Mouse (Mus musculus): ENCODE measurements around the gene Gabrb2. TPM values are rescaled to one million over a fixed set of nuclear protein-coding genes. Genes with fewer than 3 reads are reported as not detected.

Gabrb2 gene
- polyA plus RNA-seq, 1 experiment from 2014 or later = 4.2 TPM

- 78% methylated on average over 1 of the region's 1 CpGs for WGBS
- H3K4me2 ChIP-seq (ENCODE audit: low read depth, low read length) = no peak overlapping the region
- H3K27ac ChIP-seq (ENCODE audit: low read length) = no peak overlapping the region
- H3K36me3 ChIP-seq (ENCODE audit: control insufficient read depth, insufficient read depth, low read length) = no peaks in the 10 kb centered on the region
- no peak overlapping the region for H3K4me3 ChIP-seq (replicated peaks; ENCODE audit: low read length)
- no peaks in the 10 kb centered on the region for H3K9me3 ChIP-seq (replicated peaks; ENCODE audit: control insufficient read depth, low read length)
- no peak for ATAC-seq (ENCODE audit: insufficient read depth, low FRiP score)
- no peaks in the 10 kb centered on the region for H3K4me1 ChIP-seq (ENCODE audit: control insufficient read depth, insufficient read depth, low read length)
- no peaks in the 10 kb centered on the region for H3K27me3 ChIP-seq (ENCODE audit: control insufficient read depth, insufficient read depth, low read length)
- H3K9ac ChIP-seq (ENCODE audit: low read length) = no peak overlapping the region
Measured at GRCm38 (mm10) chr11:42505911-42506310, 86.4 kb downstream of the Gabrb2 start.

GRCm38 (mm10) chr11:42521960-42522359 lies 102.4 kb downstream of the Gabrb2 start:
- whole genome bisulfite sequencing = 78% methylated on average over 2 of the region's 2 CpGs
- H3K36me3 ChIP-seq (ENCODE audit: control insufficient read depth, insufficient read depth, low read length) = no peaks in the 10 kb centered on the region
- H3K9me3 ChIP-seq (replicated peaks; ENCODE audit: control insufficient read depth, low read length) = no peaks in the 10 kb centered on the region
- no peak for ATAC-seq (ENCODE audit: insufficient read depth, low FRiP score)
- no peak overlapping the region for H3K4me3 ChIP-seq (replicated peaks; ENCODE audit: low read length)
- H3K4me1 ChIP-seq (ENCODE audit: control insufficient read depth, insufficient read depth, low read length) = no peaks in the 10 kb centered on the region
- no peak overlapping the region for H3K27ac ChIP-seq (ENCODE audit: low read length)
- no peaks in the 10 kb centered on the region for H3K27me3 ChIP-seq (ENCODE audit: control insufficient read depth, insufficient read depth, low read length)
- no peak overlapping the region for H3K4me2 ChIP-seq (ENCODE audit: low read depth, low read length)
- H3K9ac ChIP-seq (ENCODE audit: low read length) = no peak overlapping the region

GRCm38 (mm10) chr11:42528226-42528881 lies 108.8 kb downstream of the Gabrb2 start:
- Histone ChIP-seq H3K9me3 (replicated peaks; ENCODE audit: control insufficient read depth, low read length) (no peaks in the 10 kb centered on the region), H3K9ac (ENCODE audit: low read length) (no peak overlapping the region), H3K36me3 (ENCODE audit: control insufficient read depth, insufficient read depth, low read length) (no peaks in the 10 kb centered on the region), H3K27ac (ENCODE audit: low read length) (no peak overlapping the region), H3K4me2 (ENCODE audit: low read depth, low read length) (no peak overlapping the region), H3K27me3 (ENCODE audit: control insufficient read depth, insufficient read depth, low read length) (no peaks in the 10 kb centered on the region), H3K4me3 (replicated peaks; ENCODE audit: low read length) (no peak overlapping the region), H3K4me1 (ENCODE audit: control insufficient read depth, insufficient read depth, low read length) (no peaks in the 10 kb centered on the region)
- no peak for ATAC-seq (ENCODE audit: insufficient read depth, low FRiP score)
- WGBS = 89% methylated on average over 3 of the region's 3 CpGs

- Histone ChIP-seq H3K36me3 (ENCODE audit: control insufficient read depth, insufficient read depth, low read length) (no peaks in the 10 kb centered on the region), H3K4me1 (ENCODE audit: control insufficient read depth, insufficient read depth, low read length) (no peaks in the 10 kb centered on the region), H3K27ac (ENCODE audit: low read length) (no peak overlapping the region), H3K4me3 (replicated peaks; ENCODE audit: low read length) (no peak overlapping the region), H3K9me3 (replicated peaks; ENCODE audit: control insufficient read depth, low read length) (no peaks in the 10 kb centered on the region), H3K9ac (ENCODE audit: low read length) (no peak overlapping the region), H3K4me2 (ENCODE audit: low read depth, low read length) (no peak overlapping the region), H3K27me3 (ENCODE audit: control insufficient read depth, insufficient read depth, low read length) (no peaks in the 10 kb centered on the region)
- WGBS = 65% methylated on average over 2 of the region's 2 CpGs
- ATAC-seq (ENCODE audit: insufficient read depth, low FRiP score) = no peak
Measured at GRCm38 (mm10) chr11:42532577-42532976, 113.0 kb downstream of the Gabrb2 start.

- no peak overlapping the region for H3K27ac ChIP-seq (ENCODE audit: low read length)
- no peaks in the 10 kb centered on the region for H3K27me3 ChIP-seq (ENCODE audit: control insufficient read depth, insufficient read depth, low read length)
- no peak for ATAC-seq (ENCODE audit: insufficient read depth, low FRiP score)
- no peaks in the 10 kb centered on the region for H3K36me3 ChIP-seq (ENCODE audit: control insufficient read depth, insufficient read depth, low read length)
- H3K4me3 ChIP-seq (replicated peaks; ENCODE audit: low read length) = no peak overlapping the region
- H3K4me1 ChIP-seq (ENCODE audit: control insufficient read depth, insufficient read depth, low read length) = no peaks in the 10 kb centered on the region
- no peak overlapping the region for H3K9ac ChIP-seq (ENCODE audit: low read length)
- no peak overlapping the region for H3K4me2 ChIP-seq (ENCODE audit: low read depth, low read length)
- 86% methylated on average over 5 of the region's 5 CpGs for WGBS
- H3K9me3 ChIP-seq (replicated peaks; ENCODE audit: control insufficient read depth, low read length) = no peaks in the 10 kb centered on the region
Measured at GRCm38 (mm10) chr11:42535286-42535685, 115.7 kb downstream of the Gabrb2 start.

- no peaks in the 10 kb centered on the region for H3K36me3 ChIP-seq (ENCODE audit: control insufficient read depth, insufficient read depth, low read length)
- no peaks in the 10 kb centered on the region for H3K27me3 ChIP-seq (ENCODE audit: control insufficient read depth, insufficient read depth, low read length)
- H3K9ac ChIP-seq (ENCODE audit: low read length) = no peak overlapping the region
- H3K4me1 ChIP-seq (ENCODE audit: control insufficient read depth, insufficient read depth, low read length) = no peaks in the 10 kb centered on the region
- WGBS = 81% methylated on average over 1 of the region's 1 CpGs
- no peaks in the 10 kb centered on the region for H3K9me3 ChIP-seq (replicated peaks; ENCODE audit: control insufficient read depth, low read length)
- no peak overlapping the region for H3K27ac ChIP-seq (ENCODE audit: low read length)
- no peak for ATAC-seq (ENCODE audit: insufficient read depth, low FRiP score)
- H3K4me3 ChIP-seq (replicated peaks; ENCODE audit: low read length) = no peak overlapping the region
- no peak overlapping the region for H3K4me2 ChIP-seq (ENCODE audit: low read depth, low read length)
Measured at GRCm38 (mm10) chr11:42535861-42536260, 116.3 kb downstream of the Gabrb2 start.

GRCm38 (mm10) chr11:42542861-42543260 lies 123.3 kb downstream of the Gabrb2 start:
- H3K36me3 ChIP-seq (ENCODE audit: control insufficient read depth, insufficient read depth, low read length) = no peaks in the 10 kb centered on the region
- no peak overlapping the region for H3K9ac ChIP-seq (ENCODE audit: low read length)
- H3K9me3 ChIP-seq (replicated peaks; ENCODE audit: control insufficient read depth, low read length) = no peaks in the 10 kb centered on the region
- no peak for ATAC-seq (ENCODE audit: insufficient read depth, low FRiP score)
- H3K4me3 ChIP-seq (replicated peaks; ENCODE audit: low read length) = no peak overlapping the region
- no peaks in the 10 kb centered on the region for H3K4me1 ChIP-seq (ENCODE audit: control insufficient read depth, insufficient read depth, low read length)
- 80% methylated on average over 2 of the region's 2 CpGs for WGBS
- no peak overlapping the region for H3K4me2 ChIP-seq (ENCODE audit: low read depth, low read length)
- H3K27ac ChIP-seq (ENCODE audit: low read length) = no peak overlapping the region
- H3K27me3 ChIP-seq (ENCODE audit: control insufficient read depth, insufficient read depth, low read length) = no peaks in the 10 kb centered on the region

GRCm38 (mm10) chr11:42566023-42566422 lies 146.5 kb downstream of the Gabrb2 start:
- H3K9me3 ChIP-seq (replicated peaks; ENCODE audit: control insufficient read depth, low read length) = no peaks in the 10 kb centered on the region
- H3K36me3 ChIP-seq (ENCODE audit: control insufficient read depth, insufficient read depth, low read length) = no peaks in the 10 kb centered on the region
- H3K27me3 ChIP-seq (ENCODE audit: control insufficient read depth, insufficient read depth, low read length) = no peaks in the 10 kb centered on the region
- H3K9ac ChIP-seq (ENCODE audit: low read length) = no peak overlapping the region
- 88% methylated on average over 5 of the region's 5 CpGs for WGBS
- no peak overlapping the region for H3K4me2 ChIP-seq (ENCODE audit: low read depth, low read length)
- H3K4me3 ChIP-seq (replicated peaks; ENCODE audit: low read length) = no peak overlapping the region
- H3K4me1 ChIP-seq (ENCODE audit: control insufficient read depth, insufficient read depth, low read length) = no peaks in the 10 kb centered on the region
- no peak for ATAC-seq (ENCODE audit: insufficient read depth, low FRiP score)
- H3K27ac ChIP-seq (ENCODE audit: low read length) = no peak overlapping the region

GRCm38 (mm10) chr11:42571467-42571866 lies 151.9 kb downstream of the Gabrb2 start:
- Histone ChIP-seq H3K27me3 (ENCODE audit: control insufficient read depth, insufficient read depth, low read length) (no peaks in the 10 kb centered on the region), H3K9ac (ENCODE audit: low read length) (no peak overlapping the region), H3K4me2 (ENCODE audit: low read depth, low read length) (no peak overlapping the region), H3K36me3 (ENCODE audit: control insufficient read depth, insufficient read depth, low read length) (no peaks in the 10 kb centered on the region), H3K9me3 (replicated peaks; ENCODE audit: control insufficient read depth, low read length) (no peaks in the 10 kb centered on the region), H3K4me1 (ENCODE audit: control insufficient read depth, insufficient read depth, low read length) (no peaks in the 10 kb centered on the region), H3K27ac (ENCODE audit: low read length) (no peak overlapping the region), H3K4me3 (replicated peaks; ENCODE audit: low read length) (no peak overlapping the region)
- 60% methylated on average over 4 of the region's 4 CpGs for WGBS
- ATAC-seq (ENCODE audit: insufficient read depth, low FRiP score) = no peak

Data from stomach, embryonic 16.5 days (tissue).